Mouse (Mus musculus) kidney, embryonic 15.5 days (tissue): Measurements from ENCODE around the gene Krt12. TPM values are rescaled to one million over a fixed set of nuclear protein-coding genes. Genes with fewer than 3 reads are reported as not detected.

Experiments used
- ATAC-seq: fragments of 200-750 bp; cut with Nextera tagmentation; replicated peaks from 2 replicates; pipeline ENCODE4 v1.8.0; 2017; ENCODE audit warnings: moderate TSS enrichment; ENCODE audit not compliant: low FRiP score
- H3K27ac ChIP-seq: fragments of 300-500 bp; sonication (generic); 2 replicates; pipeline ENCODE4 v1.5.1; 2015; ENCODE audit warnings: mild to moderate bottlenecking, inconsistent platforms
- H3K27me3 ChIP-seq: fragments of 300-500 bp; sonication (generic); 2 replicates; pipeline ENCODE4 v1.6.1; 2015; ENCODE audit warnings: inconsistent platforms
- H3K36me3 ChIP-seq: fragments of 300-500 bp; sonication (generic); 2 replicates; pipeline ENCODE4 v1.6.1; 2015; ENCODE audit warnings: inconsistent platforms
- H3K4me1 ChIP-seq: fragments of 300-500 bp; sonication (generic); 2 replicates; pipeline ENCODE4 v1.6.1; 2015; ENCODE audit warnings: inconsistent platforms
- H3K4me2 ChIP-seq: fragments of 300-500 bp; sonication (generic); 2 replicates; pipeline ENCODE4 v1.6.1; 2015; ENCODE audit warnings: moderate library complexity, mild to moderate bottlenecking, inconsistent platforms
- H3K4me3 ChIP-seq: fragments of 300-500 bp; sonication (generic); replicated peaks from 2 replicates; pipeline ENCODE4 v1.5.1; 2015; ENCODE audit warnings: mild to moderate bottlenecking, inconsistent platforms
- H3K9ac ChIP-seq: fragments of 300-500 bp; sonication (generic); 2 replicates; pipeline ENCODE4 v1.6.1; 2015; ENCODE audit warnings: mild to moderate bottlenecking, inconsistent platforms
- H3K9me3 ChIP-seq: fragments of 300-500 bp; sonication (generic); replicated peaks from 2 replicates; pipeline ENCODE4 v1.6.1; 2016; ENCODE audit warnings: inconsistent platforms
- WGBS: fragments of 180-500 bp; shearing (Covaris S2); methylation state at CpG from one replicate; pipeline ENCODE4 v1.1.7; 2015; ENCODE audit warnings: mixed read lengths; 5-methylcytosine and 5-hydroxymethylcytosine counted together
- polyA plus RNA-seq: library from polyadenylated mRNA; unstranded; fragments of >200 nt; fragmentation: Nextera tagmentation; extraction: Ambion mirVana; gene quantifications from 2 replicates; pipeline ENCODE4 v1.2.1, GENCODE M21; 2015

Krt12 gene
- polyA plus RNA-seq, result not detected in 2 replicates

- no peaks in the 10 kb centered on the region for H3K4me1 ChIP-seq
- no peaks in the 10 kb centered on the region for H3K27me3 ChIP-seq
- ATAC-seq, result no peak
- no peak within 1 kb of the TSS for H3K27ac ChIP-seq
- H3K9me3 ChIP-seq, result no peaks in the 10 kb centered on the region
- 83% methylated on average over 10 of the region's 10 CpGs for WGBS
- no peak within 1 kb of the TSS for H3K9ac ChIP-seq
- H3K4me2 ChIP-seq, result no peak within 1 kb of the TSS
- no peaks in the 10 kb centered on the region for H3K36me3 ChIP-seq
- H3K4me3 ChIP-seq, result no peak within 1 kb of the TSS
These were observed at the start of gene Krt12 for GRCm38 (mm10) chr11:99422159-99422558. Gene Krt12, minus strand, starts transcription at chr11:99422259.

- no peaks in the 10 kb centered on the region for H3K36me3 ChIP-seq
- H3K27ac ChIP-seq, result no peak overlapping the region
- H3K4me2 ChIP-seq, result no peak overlapping the region
- H3K4me3 ChIP-seq, result no peak overlapping the region
- 76% methylated on average over 4 of the region's 4 CpGs for WGBS
- no peaks in the 10 kb centered on the region for H3K27me3 ChIP-seq
- H3K9me3 ChIP-seq, result no peaks in the 10 kb centered on the region
- H3K9ac ChIP-seq, result no peak overlapping the region
- ATAC-seq, result no peak
- no peaks in the 10 kb centered on the region; the same call in 1 of the 2 replicates for H3K4me1 ChIP-seq
These were observed 47.2 kb upstream of the Krt12 start for GRCm38 (mm10) chr11:99469228-99469627.

GRCm38 (mm10) chr11:99468566-99468965 is 46.5 kb upstream of the Krt12 start:
- H3K4me1 ChIP-seq, result no peaks in the 10 kb centered on the region; the same call in 1 of the 2 replicates
- no peaks in the 10 kb centered on the region for H3K36me3 ChIP-seq
- no peak overlapping the region for H3K27ac ChIP-seq
- no peaks in the 10 kb centered on the region for H3K9me3 ChIP-seq
- ATAC-seq, result no peak
- 84% methylated on average over 11 of the region's 11 CpGs for WGBS
- H3K4me2 ChIP-seq, result no peak overlapping the region
- peaks cover 5% of the 10 kb centered on the region; the same call in 1 of the 2 replicates for H3K27me3 ChIP-seq
- H3K9ac ChIP-seq, result no peak overlapping the region
- H3K4me3 ChIP-seq, result no peak overlapping the region

- no peak overlapping the region for H3K4me3 ChIP-seq
- H3K27me3 ChIP-seq, result peaks cover 6% of the 10 kb centered on the region; the same call in 1 of the 2 replicates
- no peaks in the 10 kb centered on the region for H3K36me3 ChIP-seq
- H3K27ac ChIP-seq, result no peak overlapping the region
- WGBS, result 13% methylated on average over 7 of the region's 7 CpGs
- H3K4me1 ChIP-seq, result no peaks in the 10 kb centered on the region; the same call in 1 of the 2 replicates
- no peaks in the 10 kb centered on the region for H3K9me3 ChIP-seq
- no peak overlapping the region for H3K9ac ChIP-seq
- no peak for ATAC-seq
- no peak overlapping the region for H3K4me2 ChIP-seq
These were observed 44.3 kb upstream of the Krt12 start for GRCm38 (mm10) chr11:99466316-99466715.

DNA sequence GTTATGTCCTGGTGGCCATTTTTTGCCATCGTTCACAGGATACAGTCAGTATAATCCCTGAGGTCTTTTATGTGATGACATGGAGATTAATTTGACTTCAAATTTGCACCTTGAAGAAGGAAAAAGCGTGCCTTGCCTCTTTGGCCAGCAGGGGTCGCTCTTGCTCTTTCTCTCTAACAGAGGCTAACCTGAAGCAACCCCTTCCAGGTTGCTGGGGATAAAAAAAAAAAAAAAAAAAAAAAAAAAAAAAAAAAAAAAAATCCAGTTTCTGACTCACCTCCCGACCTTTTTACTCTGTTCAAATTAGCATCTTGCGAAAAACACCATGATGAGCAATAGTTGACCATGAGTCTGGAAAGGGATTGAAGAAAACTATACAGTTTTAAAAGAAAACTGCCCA is 42.8 kb upstream of the Krt12 start:
- Histone ChIP-seq H3K9ac (no peak overlapping the region), H3K36me3 (no peaks in the 10 kb centered on the region), H3K4me2 (no peak overlapping the region), H3K27me3 (peaks cover 6% of the 10 kb centered on the region; the same call in 1 of the 2 replicates), H3K4me1 (no peaks in the 10 kb centered on the region; the same call in 1 of the 2 replicates), H3K4me3 (no peak overlapping the region), H3K27ac (no peak overlapping the region), H3K9me3 (no peaks in the 10 kb centered on the region)
- no peak for ATAC-seq
- 5% methylated on average over 5 of the region's 5 CpGs for WGBS

GRCm38 (mm10) chr11:99463155-99463554 is 41.1 kb upstream of the Krt12 start:
- no peak overlapping the region for H3K9ac ChIP-seq
- H3K4me3 ChIP-seq, result no peak overlapping the region
- ATAC-seq, result no peak
- peaks cover 6% of the 10 kb centered on the region; the same call in 1 of the 2 replicates for H3K27me3 ChIP-seq
- no peaks in the 10 kb centered on the region for H3K9me3 ChIP-seq
- whole genome bisulfite sequencing, result 15% methylated on average over 8 of the region's 8 CpGs
- no peaks in the 10 kb centered on the region; the same call in 1 of the 2 replicates for H3K4me1 ChIP-seq
- no peak overlapping the region for H3K27ac ChIP-seq
- no peaks in the 10 kb centered on the region for H3K36me3 ChIP-seq
- no peak overlapping the region for H3K4me2 ChIP-seq

GRCm38 (mm10) chr11:99461736-99462135 is 39.7 kb upstream of the Krt12 start:
- H3K9me3 ChIP-seq, result no peaks in the 10 kb centered on the region
- no peak overlapping the region for H3K4me2 ChIP-seq
- 0 out of 2 replicates have a peak overlapping the region, but pooled peaks have one; percentile 18 for H3K27ac ChIP-seq
- H3K4me1 ChIP-seq, result no peaks in the 10 kb centered on the region; the same call in 1 of the 2 replicates
- H3K4me3 ChIP-seq, result no peak overlapping the region
- no peaks in the 10 kb centered on the region for H3K36me3 ChIP-seq
- H3K9ac ChIP-seq, result no peak overlapping the region
- ATAC-seq, result peak; percentile 67; the same call in 1 of the 2 replicates
- 59% methylated on average over 7 of the region's 7 CpGs for WGBS
- peaks cover 6% of the 10 kb centered on the region; the same call in 1 of the 2 replicates for H3K27me3 ChIP-seq

DNA sequence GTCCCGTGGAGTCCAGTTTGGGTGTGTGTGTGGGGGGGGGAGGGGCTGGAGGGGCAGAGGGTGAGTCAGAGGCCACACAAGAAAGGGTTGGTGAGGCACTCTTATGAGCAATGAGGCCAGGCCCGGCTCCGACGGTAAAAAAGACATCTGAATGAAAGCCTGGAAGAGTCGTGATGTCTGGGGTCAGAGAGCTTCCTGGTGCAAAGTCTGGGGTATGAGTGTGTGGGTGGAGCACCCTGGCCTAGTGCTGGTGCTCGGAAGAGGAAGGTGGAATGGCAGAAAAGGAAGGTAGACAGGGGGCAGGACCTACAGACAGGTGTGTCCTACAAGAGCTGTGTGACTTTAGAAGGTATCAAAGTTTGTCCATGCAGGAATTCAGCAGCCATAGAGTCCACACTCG is 36.8 kb upstream of the Krt12 start:
- peaks cover 4% of the 10 kb centered on the region; the same call in 1 of the 2 replicates for H3K27me3 ChIP-seq
- H3K4me3 ChIP-seq, result no peak overlapping the region
- H3K4me2 ChIP-seq, result no peak overlapping the region
- H3K9ac ChIP-seq, result no peak overlapping the region
- H3K27ac ChIP-seq, result no peak overlapping the region
- H3K9me3 ChIP-seq, result no peaks in the 10 kb centered on the region
- 0 out of 2 replicates have a peak, but pooled peaks cover 2% of the 10 kb centered on the region for H3K4me1 ChIP-seq
- H3K36me3 ChIP-seq, result no peaks in the 10 kb centered on the region
- WGBS, result 47% methylated on average over 7 of the region's 7 CpGs
- no peak for ATAC-seq

- Histone ChIP-seq H3K4me3 (no peak overlapping the region), H3K27ac (no peak overlapping the region), H3K9me3 (no peaks in the 10 kb centered on the region), H3K9ac (no peak overlapping the region), H3K27me3 (no peaks in the 10 kb centered on the region), H3K4me2 (no peak overlapping the region), H3K36me3 (no peaks in the 10 kb centered on the region), H3K4me1 (0 out of 2 replicates have a peak, but pooled peaks cover 2% of the 10 kb centered on the region)
- WGBS, result 54% methylated on average over 10 of the region's 10 CpGs
- no peak for ATAC-seq
These were observed 32.7 kb upstream of the Krt12 start for GRCm38 (mm10) chr11:99454759-99455158.

DNA sequence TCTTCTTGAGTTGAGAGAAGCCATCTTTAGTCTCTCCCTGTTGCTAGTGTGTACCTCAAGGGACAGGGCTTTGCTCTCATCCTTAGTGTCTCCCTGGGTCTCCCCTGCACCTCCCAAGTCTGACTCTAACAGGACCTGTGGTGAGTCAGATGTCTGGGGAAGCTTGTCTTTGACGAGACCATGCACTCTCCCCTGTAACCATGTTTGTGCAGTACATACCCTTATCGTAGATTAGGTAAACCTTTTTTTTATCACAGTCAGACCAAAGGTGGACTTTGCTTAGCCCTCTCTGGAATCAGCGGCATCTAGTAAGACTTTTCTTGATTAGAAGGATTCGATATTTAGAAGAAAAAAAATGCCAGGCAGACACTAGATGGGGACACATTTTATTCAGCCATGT is 32.0 kb upstream of the Krt12 start:
- Histone ChIP-seq H3K27ac (no peak overlapping the region), H3K36me3 (no peaks in the 10 kb centered on the region), H3K4me1 (0 out of 2 replicates have a peak, but pooled peaks cover 2% of the 10 kb centered on the region), H3K9ac (no peak overlapping the region), H3K4me3 (no peak overlapping the region), H3K4me2 (no peak overlapping the region), H3K27me3 (no peaks in the 10 kb centered on the region), H3K9me3 (no peaks in the 10 kb centered on the region)
- WGBS, result 89% methylated on average over 4 of the region's 4 CpGs
- no peak for ATAC-seq

DNA sequence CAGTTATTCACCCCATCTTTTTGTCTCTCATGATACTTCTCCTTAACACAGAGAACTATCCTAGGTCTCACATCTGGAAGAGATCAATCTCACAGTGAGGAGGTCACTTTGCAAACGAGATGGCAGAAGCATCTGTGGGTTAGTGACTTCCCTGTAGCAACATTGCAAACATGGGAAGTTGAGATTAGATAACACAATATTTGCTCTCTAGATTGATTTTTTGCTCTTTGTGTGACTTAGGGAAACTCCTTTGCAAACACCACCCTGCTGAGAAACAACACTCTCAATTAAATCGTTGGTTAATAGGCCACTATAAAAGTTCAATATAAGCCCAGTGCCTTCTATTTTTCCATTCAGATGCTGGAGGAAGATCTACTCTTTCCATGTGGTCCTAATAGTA is 26.7 kb upstream of the Krt12 start:
- WGBS, result 59% methylated on average over 2 of the region's 2 CpGs
- no peak for ATAC-seq
- Histone ChIP-seq H3K9me3 (no peaks in the 10 kb centered on the region), H3K4me3 (no peak overlapping the region), H3K4me1 (no peaks in the 10 kb centered on the region), H3K36me3 (no peaks in the 10 kb centered on the region), H3K4me2 (no peak overlapping the region), H3K9ac (no peak overlapping the region), H3K27me3 (no peaks in the 10 kb centered on the region), H3K27ac (no peak overlapping the region)

DNA sequence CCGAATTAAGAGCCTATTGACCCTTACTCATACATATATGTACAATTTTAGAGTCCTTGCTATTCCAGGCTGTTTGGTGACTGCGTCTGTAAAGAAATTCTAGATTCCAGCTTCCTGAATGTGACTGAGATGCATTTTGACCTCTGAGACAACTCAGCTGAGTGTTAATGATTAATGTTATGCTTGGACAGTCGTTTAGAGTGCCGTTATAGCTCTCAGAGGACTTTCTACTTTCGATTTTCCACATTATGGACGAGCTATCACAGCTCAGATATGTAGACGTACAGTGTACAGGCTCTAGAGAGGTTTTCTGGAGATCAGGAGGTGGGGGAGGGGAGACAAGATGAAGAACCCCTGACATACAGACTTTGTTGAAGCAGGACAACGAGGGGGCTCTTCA is 19.2 kb upstream of the Krt12 start:
- 48% methylated on average over 8 of the region's 8 CpGs for WGBS
- H3K36me3 ChIP-seq, result no peaks in the 10 kb centered on the region

GRCm38 (mm10) chr11:99439465-99439864 is 17.4 kb upstream of the Krt12 start:
- Histone ChIP-seq H3K27ac (no peak overlapping the region), H3K4me2 (no peak overlapping the region), H3K27me3 (no peaks in the 10 kb centered on the region), H3K9ac (no peak overlapping the region), H3K4me3 (no peak overlapping the region), H3K4me1 (peaks cover 5% of the 10 kb centered on the region; the same call in 1 of the 2 replicates), H3K36me3 (no peaks in the 10 kb centered on the region), H3K9me3 (no peaks in the 10 kb centered on the region)
- 77% methylated on average over 10 of the region's 10 CpGs for WGBS
- ATAC-seq, result no peak

More for the DNA sequence above, 19.2 kb upstream of the Krt12 start:
- H3K9me3 ChIP-seq, result no peaks in the 10 kb centered on the region
- H3K4me1 ChIP-seq, result peaks cover 5% of the 10 kb centered on the region; the same call in 1 of the 2 replicates
- H3K4me2 ChIP-seq, result no peak overlapping the region
- no peak overlapping the region for H3K27ac ChIP-seq
- H3K9ac ChIP-seq, result no peak overlapping the region
- H3K27me3 ChIP-seq, result no peaks in the 10 kb centered on the region
- ATAC-seq, result no peak
- H3K4me3 ChIP-seq, result no peak overlapping the region
